Mouse (Mus musculus) CD4-positive, CD25-positive, alpha-beta regulatory T cell, adult 2 months (primary cell): ENCODE measurements at regions not wholly inside any gene's neighbourhood (a gene's known extent, or its start where the extent isn't known, plus 50 kb on each side); places are given as distances from the start of the nearest gene placed in this dataset.

Source experiments
- DNase-seq: peaks from one replicate; pipeline ENCODE4 v3.0.0-alpha.2; 2012; ENCODE audit warnings: low read depth, low spot score

GRCm38 (mm10) chr5:74773558-74774429 lies 71.1 kb upstream of the Lnx1 start:
- no peak for DNase-seq

- DNase-seq = no peak
Observed at GRCm38 (mm10) chr5:74771121-74771520, 68.4 kb upstream of the Lnx1 start.

DNA sequence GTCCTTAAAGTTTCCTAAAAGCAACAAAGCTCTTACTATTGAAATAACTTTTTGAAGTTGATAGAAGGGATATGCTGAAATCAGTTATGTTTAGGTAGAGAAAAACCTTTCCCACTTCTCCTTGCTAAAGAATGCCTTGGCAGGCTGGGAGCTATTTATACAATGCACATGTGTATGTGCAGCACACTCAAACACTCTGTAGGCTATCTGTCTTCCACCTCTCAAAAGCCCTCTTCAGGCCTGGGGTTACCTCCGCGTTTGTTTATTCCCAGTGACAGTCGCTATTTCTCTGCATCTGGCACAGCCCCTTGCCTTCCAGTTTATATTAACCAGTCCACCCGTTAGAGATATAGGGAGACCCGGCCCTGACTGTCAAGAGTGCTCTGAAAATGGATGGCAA lies 66.3 kb upstream of the Lnx1 start:
- DNase-seq = no peak

- no peak for DNase-seq
Observed at GRCm38 (mm10) chr5:74767993-74768392, 65.3 kb upstream of the Lnx1 start.

DNA sequence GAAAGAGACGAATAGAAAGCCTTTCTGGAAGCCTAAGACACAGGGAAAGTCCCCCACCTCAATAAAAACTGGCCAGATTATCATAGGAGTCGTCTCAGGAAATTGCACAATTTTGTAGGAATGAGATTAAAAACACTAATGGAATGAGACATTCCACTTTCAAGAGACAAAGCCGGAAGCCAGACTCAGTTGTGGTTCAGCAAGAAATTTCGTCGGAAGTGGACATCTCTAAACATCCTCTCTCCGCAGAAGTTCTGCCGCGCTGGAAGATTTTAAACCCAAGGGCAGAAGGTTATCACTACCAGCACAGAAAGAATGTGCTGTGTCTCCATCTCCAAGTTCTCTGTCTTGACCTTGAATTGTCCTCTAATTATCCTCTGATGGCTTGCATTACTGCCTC lies 63.5 kb upstream of the Lnx1 start:
- DNase-seq = no peak

DNA sequence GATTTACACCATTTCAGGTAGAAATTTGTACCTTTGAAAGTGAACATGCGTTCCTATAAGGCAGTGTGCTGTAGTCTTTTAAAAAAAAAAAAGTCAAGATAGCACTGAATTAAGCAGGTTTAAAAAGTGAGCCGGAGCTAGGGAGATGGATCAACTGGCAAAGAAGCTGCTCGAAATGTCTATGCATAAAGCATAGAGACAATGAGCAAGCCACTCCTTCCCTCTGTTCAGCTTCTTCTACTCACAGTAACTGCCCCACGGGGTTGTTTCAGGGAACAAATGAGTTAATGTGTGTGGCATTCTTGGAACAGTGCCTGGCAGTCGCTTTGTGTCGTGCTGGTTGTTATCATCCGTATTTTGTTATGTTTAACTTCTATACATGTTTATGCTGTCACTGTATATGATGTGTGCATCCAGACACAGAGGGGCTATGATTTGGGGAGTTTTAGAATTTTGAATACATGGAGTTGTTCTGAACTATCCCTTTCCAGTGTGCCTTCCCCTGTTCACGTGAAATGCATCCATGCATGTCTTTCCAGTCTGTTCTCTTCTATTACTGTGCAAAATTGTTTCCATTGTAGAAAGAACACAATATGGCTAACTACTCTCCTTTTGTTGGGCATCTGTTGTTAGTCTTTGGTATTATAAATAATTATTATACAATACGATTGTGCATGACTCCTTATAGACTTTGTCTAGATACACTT lies 62.5 kb upstream of the Lnx1 start:
- DNase-seq = no peak

DNA sequence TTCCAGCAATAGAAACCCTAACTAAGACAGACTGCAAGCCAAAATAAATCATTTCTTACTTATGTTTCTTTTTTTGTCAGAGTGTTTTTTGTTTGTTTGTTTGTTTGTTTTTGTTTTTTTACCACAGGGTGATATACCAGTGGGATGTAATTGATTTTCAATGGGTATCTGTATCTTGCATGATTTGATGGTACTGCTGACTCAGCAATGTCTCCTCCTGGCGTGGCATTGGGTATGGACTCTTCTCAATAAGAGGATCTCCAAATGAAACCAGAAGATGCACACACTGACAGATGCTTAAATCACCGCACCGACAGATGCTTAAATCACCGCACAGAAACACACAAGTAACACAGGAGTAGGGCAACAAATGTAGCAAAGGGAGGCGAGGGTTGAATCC lies 54.8 kb upstream of the Lnx1 start:
- no peak for DNase-seq

DNA sequence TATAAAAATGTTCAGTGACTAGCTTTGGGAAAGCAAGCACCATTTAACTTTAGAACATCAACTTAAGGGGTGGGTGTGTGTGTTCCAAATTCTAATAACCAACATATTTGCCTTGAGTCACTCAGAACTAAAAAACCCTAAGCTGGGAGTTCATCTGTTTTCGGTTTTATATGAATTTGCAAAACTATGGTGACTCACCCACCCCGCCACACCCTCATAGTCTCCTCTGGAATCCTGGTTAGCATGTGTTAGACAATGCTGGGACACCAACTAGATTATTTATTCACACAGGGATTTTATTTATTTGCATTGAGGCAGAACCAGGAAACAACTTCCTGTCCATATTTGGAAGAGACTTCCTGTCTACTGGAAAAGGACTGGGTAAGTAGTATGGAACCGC lies 50.2 kb upstream of the Lnx1 start:
- DNase-seq = no peak
